Comparison of ENCODE assay signal across 22 mouse cellular contexts in the genomic region with DNA sequence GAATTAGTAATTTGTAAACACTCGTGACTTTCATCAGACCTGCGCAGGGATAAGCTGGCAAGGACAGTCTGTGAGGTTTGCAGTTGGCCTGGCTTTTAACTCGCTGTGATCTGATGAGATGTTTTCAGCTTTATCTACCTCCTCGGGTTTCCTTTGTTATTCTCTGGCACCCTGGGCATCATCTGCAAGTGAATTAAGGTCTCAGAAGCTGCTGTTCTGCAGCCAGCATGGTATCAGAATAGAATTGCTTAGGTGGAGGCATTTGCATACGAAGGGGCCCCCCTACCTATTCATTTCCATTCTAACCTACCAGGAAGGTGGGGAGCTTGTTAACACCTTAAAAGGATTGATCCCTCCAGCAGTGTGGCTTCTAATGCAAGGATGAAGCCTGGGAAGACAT.
A peak's percentile ranks its signal among the peaks of the same experiment; 100 is the strongest.
DNase-seq lines count a peak whose midpoint lies in the region; ATAC-seq and TF ChIP-seq lines count a peak whose summit lies in the region.
"Had no signal": no experiment of that assay in that cellular context is flagged by ENCODE, and none has a peak within 500 bp of the region (broad histone marks: within the 10 kb centered on the region; RNA-seq: fewer than 3 reads in every experiment).

No protein-coding gene starts in this region.

- no peak overlapping the region for H3K4me2 ChIP-seq in hindbrain, embryonic 11.5 days (replicated peaks; ENCODE audit: low read depth, low read length)
- H3K4me2 ChIP-seq: embryonic facial prominence, embryonic 12.5 days; forebrain, embryonic 13.5 days; forebrain, embryonic 15.5 days had no signal

- H3K27ac ChIP-seq in ES-Bruce4 (ENCODE audit: insufficient read depth, low read length) = peak overlapping the region; percentile 90
- peak overlapping the region; percentile 96 for H3K27ac ChIP-seq in ES-E14 (ENCODE audit: insufficient read depth, low read depth, low read length, poor library complexity, severe bottlenecking)
- H3K27ac ChIP-seq in hindbrain, embryonic 11.5 days (ENCODE audit: low read depth, low read length) = no peak overlapping the region
- H3K27ac ChIP-seq: embryonic facial prominence, embryonic 10.5 days; embryonic facial prominence, embryonic 12.5 days; forebrain, embryonic 13.5 days; forebrain, embryonic 15.5 days had no signal

- H3K4me3 ChIP-seq in ES-Bruce4 (ENCODE audit: low read depth, low read length) = no peak overlapping the region
- peak overlapping the region in 1 of 2 experiments; percentile 15; a peak in 1 of 4 replicates for H3K4me3 ChIP-seq in ES-E14 (ENCODE audit: insufficient read depth in 1 of 2, low read depth in 1 of 2, low read length in 2 of 2, poor library complexity in 1 of 2, severe bottlenecking in 1 of 2)
- H3K4me3 ChIP-seq in hindbrain, embryonic 11.5 days (ENCODE audit: low read depth, low read length) = no peak overlapping the region
- H3K4me3 ChIP-seq: embryonic facial prominence, embryonic 10.5 days; embryonic facial prominence, embryonic 12.5 days; forebrain, embryonic 13.5 days; forebrain, embryonic 15.5 days had no signal

- WGBS in hindbrain, embryonic 11.5 days = 84% methylated on average over 5 of the region's 5 CpGs

- in situ Hi-C loops in ES-E14 (cut with MboI; ENCODE audit: low sequenced_read_pairs in 2 of 2, unreplicated experiment in 2 of 2) = no loop called here

- DNase-seq in ES-E14 (ENCODE audit: low read depth, low spot score) (peak; percentile 49), ZHBTc4 (ENCODE audit: low read depth, low spot score) (peak; percentile 83)
- DNase-seq in kidney, postnatal 14 days = no peak
- DNase-seq in Muller cell, postnatal 12 days (ENCODE audit: inconsistent ontology term) = no peak
- DNase-seq in hindbrain, embryonic 11.5 days (ENCODE audit: low spot score) = no peak
- DNase-seq: adrenal gland, adult 2 months; adrenal gland, postnatal 10 days; adrenal gland, postnatal 25 days; B cell, adult 2 months; cerebellum, adult 11-12 months; cerebellum, adult 2 months; cerebellum, adult 9-10 months; cerebellum, postnatal 10 days; cerebellum, postnatal 25 days; forebrain, postnatal 0 days had no signal

- H3K27me3 ChIP-seq in ES-Bruce4 (ENCODE audit: control insufficient read depth, insufficient read depth, low read length, poor library complexity, severe bottlenecking) = no peaks in the 10 kb centered on the region
- H3K27me3 ChIP-seq in hindbrain, embryonic 11.5 days (ENCODE audit: control insufficient read depth, insufficient read depth, low read length) = no peaks in the 10 kb centered on the region
- H3K27me3 ChIP-seq: CH12.LX; embryonic facial prominence, embryonic 12.5 days; forebrain, embryonic 13.5 days; forebrain, embryonic 15.5 days had no signal

- TF ChIP-seq CTCF in ES-Bruce4 (IDR thresholded peaks at IDR 0.05; ENCODE audit: low read depth, low read length) = no peak

- peaks cover 29% of the 10 kb centered on the region for H3K9me3 ChIP-seq in ES-Bruce4 (replicated peaks; ENCODE audit: control insufficient read depth, insufficient read depth, low read length, poor library complexity, severe bottlenecking)
- H3K9me3 ChIP-seq in ES-E14 (ENCODE audit: control insufficient read depth, insufficient read depth, low read depth, low read length) = no peaks in the 10 kb centered on the region; the same call in 1 of the 2 replicates
- H3K9me3 ChIP-seq in hindbrain, embryonic 11.5 days (ENCODE audit: control insufficient read depth, low read length) = no peaks in the 10 kb centered on the region
- H3K9me3 ChIP-seq: embryonic facial prominence, embryonic 10.5 days; embryonic facial prominence, embryonic 12.5 days; forebrain, embryonic 15.5 days had no signal

- no peak for ATAC-seq in hindbrain, embryonic 11.5 days (ENCODE audit: low FRiP score)
- ATAC-seq: CD4-positive, CD25-positive, alpha-beta regulatory T cell, adult 4 months; forebrain, embryonic 13.5 days; forebrain, embryonic 15.5 days; forebrain, postnatal 0 days had no signal

- H3K36me3 ChIP-seq in ES-Bruce4 (ENCODE audit: control insufficient read depth, insufficient read depth, low read length, poor library complexity, severe bottlenecking) = no peaks in the 10 kb centered on the region
- H3K36me3 ChIP-seq in ES-E14 (ENCODE audit: control insufficient read depth, insufficient read depth, low read length, poor library complexity, severe bottlenecking) = no peaks in the 10 kb centered on the region; the same call in 1 of the 2 replicates
- H3K36me3 ChIP-seq in hindbrain, embryonic 11.5 days (ENCODE audit: control insufficient read depth, insufficient read depth, low read length) = no peaks in the 10 kb centered on the region
- H3K36me3 ChIP-seq: embryonic facial prominence, embryonic 10.5 days; embryonic facial prominence, embryonic 12.5 days; forebrain, embryonic 15.5 days had no signal

- no peak overlapping the region for H3K9ac ChIP-seq in ES-Bruce4 (ENCODE audit: low read depth, poor library complexity, severe bottlenecking)
- no peak overlapping the region for H3K9ac ChIP-seq in ES-E14 (ENCODE audit: insufficient read depth, low read depth, low read length, poor library complexity, severe bottlenecking)
- H3K9ac ChIP-seq in hindbrain, embryonic 11.5 days (ENCODE audit: low read depth, low read length) = no peak overlapping the region
- H3K9ac ChIP-seq: embryonic facial prominence, embryonic 12.5 days; forebrain, embryonic 13.5 days; forebrain, embryonic 15.5 days; forebrain, postnatal 0 days had no signal

- peaks cover 2% of the 10 kb centered on the region for H3K4me1 ChIP-seq in ES-Bruce4 (ENCODE audit: control insufficient read depth, insufficient read depth, low read length)
- H3K4me1 ChIP-seq in ES-E14 (ENCODE audit: control insufficient read depth in 2 of 2, insufficient read depth in 2 of 2, low read length in 2 of 2, poor library complexity in 1 of 2) = peaks cover 0 to 3% of the 10 kb centered on the region in 2 experiments; a peak in 1 of 4 replicates
- H3K4me1 ChIP-seq in hindbrain, embryonic 11.5 days (replicated peaks; ENCODE audit: control insufficient read depth, insufficient read depth, low read length) = no peaks in the 10 kb centered on the region
- H3K4me1 ChIP-seq: embryonic facial prominence, embryonic 10.5 days; embryonic facial prominence, embryonic 12.5 days; forebrain, embryonic 13.5 days; forebrain, embryonic 15.5 days had no signal

- 0 out of 2 replicates have a peak, but pooled peaks have one; percentile 56 for TF ChIP-seq EP300 in ES-Bruce4 (IDR thresholded peaks at IDR 0.05; ENCODE audit: insufficient read depth, low read depth, low read length)

- no peak for TF ChIP-seq POLR2A in ES-Bruce4 (IDR thresholded peaks at IDR 0.05; ENCODE audit: insufficient read depth, low read length)

TF ChIP-seq in ES-E14, 5 proteins besides CTCF, POLR2A, EP300 and RAD21:
- no peak for TF ChIP-seq ZC3H11A (IDR thresholded peaks at IDR 0.05; ENCODE audit: borderline replicate concordance, low read depth, low read length)
- no peak for TF ChIP-seq MAFK (IDR thresholded peaks at IDR 0.05; ENCODE audit: insufficient read depth, low read depth, low read length)
- no peak for TF ChIP-seq ZNF384 (IDR thresholded peaks at IDR 0.05; ENCODE audit: low read depth, low read length)
- TF ChIP-seq CHD2 (IDR thresholded peaks at IDR 0.05; ENCODE audit: low read depth, low read length) = no peak
- no peak for TF ChIP-seq HCFC1 (IDR thresholded peaks at IDR 0.05; ENCODE audit: borderline replicate concordance, insufficient read depth, low read length)

Comparison
In these comparisons a context has a peak if more than half of its experiments do, and no peak if none do; other contexts are left out.
1. DNase-seq: peak in ES-E14 (single experiment) and ZHBTc4 (single experiment); none in kidney, postnatal 14 days (single experiment), Muller cell, postnatal 12 days (single experiment) and hindbrain, embryonic 11.5 days (single experiment).